Mouse (Mus musculus) mesoderm, embryonic 11.5 days (tissue): ENCODE measurements around the gene Trmt10c.
"Not testable (repeated sequence)": the region's sequence is repeated elsewhere in the genome, so short reads cannot be mapped to it uniquely, and the experiment has no call there.

Source experiments
- DNase-seq: peaks from one replicate; pipeline ENCODE4 v3.0.0-alpha.2; 2012; ENCODE audit warnings: low read depth, low spot score

Trmt10c gene

GRCm38 (mm10) chr16:56037138-56038010 lies at the start of gene Trmt10c:
Gene Trmt10c, minus strand, starts transcription at chr16:56037819.
- DNase-seq: peak; percentile 95

- no peak for DNase-seq
Observed at GRCm38 (mm10) chr16:56086336-56086735, 48.7 kb upstream of the Trmt10c start.

- no peak for DNase-seq
Observed at GRCm38 (mm10) chr16:56081691-56082090, 44.1 kb upstream of the Trmt10c start.

- DNase-seq: no peak
Observed at GRCm38 (mm10) chr16:56079419-56079818, 41.8 kb upstream of the Trmt10c start.

- DNase-seq: no peak
Observed at GRCm38 (mm10) chr16:56076121-56076869, 38.7 kb upstream of the Trmt10c start.

- DNase-seq: peak; percentile 93
Observed at GRCm38 (mm10) chr16:56075222-56076111, 37.8 kb upstream of the Trmt10c start.

GRCm38 (mm10) chr16:56074565-56074964 lies 36.9 kb upstream of the Trmt10c start:
- no peak for DNase-seq

GRCm38 (mm10) chr16:56074122-56074521 lies 36.5 kb upstream of the Trmt10c start:
- no peak for DNase-seq

- DNase-seq: not testable (repeated sequence)
Observed at GRCm38 (mm10) chr16:56073150-56073549, 35.5 kb upstream of the Trmt10c start.

GRCm38 (mm10) chr16:56072533-56072932 lies 34.9 kb upstream of the Trmt10c start:
- DNase-seq: no peak

GRCm38 (mm10) chr16:56071317-56072232 lies 34.0 kb upstream of the Trmt10c start:
- DNase-seq: no peak

GRCm38 (mm10) chr16:56068523-56069070 lies 31.0 kb upstream of the Trmt10c start:
- no peak for DNase-seq

GRCm38 (mm10) chr16:56066113-56066512 lies 28.5 kb upstream of the Trmt10c start:
- no peak for DNase-seq

- peak; percentile 68 for DNase-seq
Observed at GRCm38 (mm10) chr16:56064334-56064990, 26.8 kb upstream of the Trmt10c start.

- no peak for DNase-seq
Observed at GRCm38 (mm10) chr16:56062981-56063380, 25.4 kb upstream of the Trmt10c start.

GRCm38 (mm10) chr16:56061995-56062594 lies 24.5 kb upstream of the Trmt10c start:
- no peak for DNase-seq

- no peak for DNase-seq
Observed at GRCm38 (mm10) chr16:56058151-56058550, 20.5 kb upstream of the Trmt10c start.

- DNase-seq: no peak
Observed at GRCm38 (mm10) chr16:56056944-56057590, 19.4 kb upstream of the Trmt10c start.

GRCm38 (mm10) chr16:56055911-56056310 lies 18.3 kb upstream of the Trmt10c start:
- DNase-seq: no peak
